Comparison of ENCODE assay signal across 21 mouse cellular contexts in genomic region chr14:86239090-86239489, GRCm38 (mm10).
DNase-seq lines count a peak whose midpoint lies in the region; ATAC-seq and TF ChIP-seq lines count a peak whose summit lies in the region.
"Had no signal": no experiment of that assay in that cellular context is flagged by ENCODE, and none has a peak within 500 bp of the region (broad histone marks: within the 10 kb centered on the region; RNA-seq: fewer than 3 reads in every experiment).

No protein-coding gene starts in this region.

- TF ChIP-seq CTCF in forebrain, postnatal 0 days (IDR thresholded peaks at IDR 0.05; ENCODE audit: low read depth): no peak
- TF ChIP-seq CTCF in brain, embryonic 14.5 days (IDR thresholded peaks at IDR 0.05; ENCODE audit: borderline replicate concordance, extremely low read depth, insufficient read depth, insufficient read length): no peak

- no peak for TF ChIP-seq POLR2A in brain, embryonic 14.5 days (IDR thresholded peaks at IDR 0.05; ENCODE audit: borderline replicate concordance, extremely low read depth, insufficient read depth, insufficient read length, poor library complexity, severe bottlenecking)

- intact Hi-C loops in left cerebral cortex, postnatal 36 days (cut with DNase I): no loop called here

- no peak overlapping the region for H3K4me3 ChIP-seq in forebrain, postnatal 0 days (ENCODE audit: low read depth, low read length)
- H3K4me3 ChIP-seq in forebrain, embryonic 11.5 days (ENCODE audit: low read depth, low read length): no peak overlapping the region
- H3K4me3 ChIP-seq: heart, adult 2 months; left cerebral cortex, adult 2 months; liver, embryonic 13.5 days; lung, embryonic 15.5 days had no signal

- no peak overlapping the region for H3K4me2 ChIP-seq in forebrain, postnatal 0 days (ENCODE audit: low read depth)
- no peak overlapping the region for H3K4me2 ChIP-seq in forebrain, embryonic 11.5 days (ENCODE audit: low read depth, low read length, severe bottlenecking)
- H3K4me2 ChIP-seq: liver, embryonic 13.5 days; lung, embryonic 15.5 days had no signal

- H3K36me3 ChIP-seq in forebrain, postnatal 0 days (ENCODE audit: insufficient read depth): no peaks in the 10 kb centered on the region; the same call in 1 of the 2 replicates
- no peaks in the 10 kb centered on the region for H3K36me3 ChIP-seq in forebrain, embryonic 11.5 days (ENCODE audit: control insufficient read depth, insufficient read depth, low read length)
- H3K36me3 ChIP-seq: liver, embryonic 13.5 days; lung, embryonic 15.5 days had no signal

- ATAC-seq in forebrain, postnatal 0 days: peak; percentile 32; the same call in 1 of the 2 replicates
- ATAC-seq in forebrain, embryonic 11.5 days (replicated peaks; ENCODE audit: low FRiP score): no peak
- ATAC-seq: Patski had no signal

- 14% methylated on average over 2 of the region's 2 CpGs for WGBS in forebrain, postnatal 0 days
- 50% methylated on average over 2 of the region's 2 CpGs for WGBS in forebrain, embryonic 11.5 days

- no peak for DNase-seq in forebrain, postnatal 0 days
- no peak for DNase-seq in forebrain, embryonic 11.5 days (ENCODE audit: low spot score)
- DNase-seq in kidney, adult 9 months: peak; percentile 44
- DNase-seq in kidney, postnatal 4 days: no peak
- DNase-seq in MN1 (ENCODE audit: low spot score): peak; percentile 10
- peak; percentile 72 for DNase-seq in brain, embryonic 14.5 days (ENCODE audit: low read depth)
- DNase-seq in left cerebral cortex, postnatal 36 days (ENCODE audit: low spot score in 2 of 2): no peak
- DNase-seq in heart, adult 8-10 months (ENCODE audit: low spot score): no peak
- DNase-seq: B cell, adult 2 months; cerebellum, adult 9-10 months; gastrocnemius, postnatal 14 days; heart, adult 2 months; layer of hippocampus, adult 9-11 months; liver, embryonic 13.5 days; right cerebral cortex, postnatal 25 days; thymus, postnatal 36 days had no signal

- no peak overlapping the region for H3K27ac ChIP-seq in forebrain, postnatal 0 days (ENCODE audit: low read depth, low read length)
- H3K27ac ChIP-seq in forebrain, embryonic 11.5 days (ENCODE audit: low read depth, low read length): no peak overlapping the region
- H3K27ac ChIP-seq: heart, adult 2 months; kidney, postnatal 0 days; left cerebral cortex, adult 2 months; liver, embryonic 13.5 days; lung, embryonic 15.5 days; macrophage had no signal

- no peaks in the 10 kb centered on the region for H3K9me3 ChIP-seq in forebrain, postnatal 0 days (ENCODE audit: low read length)
- H3K9me3 ChIP-seq in forebrain, embryonic 11.5 days (ENCODE audit: control insufficient read depth, low read length): no peaks in the 10 kb centered on the region
- H3K9me3 ChIP-seq: liver, embryonic 13.5 days; lung, embryonic 15.5 days had no signal

- no peak overlapping the region for H3K9ac ChIP-seq in forebrain, postnatal 0 days
- no peak overlapping the region for H3K9ac ChIP-seq in forebrain, embryonic 11.5 days (ENCODE audit: low read length)
- H3K9ac ChIP-seq: liver, embryonic 13.5 days; lung, embryonic 15.5 days had no signal

- H3K27me3 ChIP-seq in forebrain, postnatal 0 days (ENCODE audit: insufficient read depth, low read length): no peaks in the 10 kb centered on the region
- H3K27me3 ChIP-seq in forebrain, embryonic 11.5 days (ENCODE audit: control insufficient read depth, insufficient read depth, low read length): no peaks in the 10 kb centered on the region
- H3K27me3 ChIP-seq: liver, embryonic 13.5 days; lung, embryonic 15.5 days had no signal

- no peaks in the 10 kb centered on the region; the same call in 1 of the 2 replicates for H3K4me1 ChIP-seq in forebrain, postnatal 0 days (ENCODE audit: insufficient read depth)
- H3K4me1 ChIP-seq in forebrain, embryonic 11.5 days (replicated peaks; ENCODE audit: control insufficient read depth, insufficient read depth, low read length): no peaks in the 10 kb centered on the region
- H3K4me1 ChIP-seq: liver, embryonic 13.5 days; lung, embryonic 15.5 days had no signal

Comparison
In these comparisons a context has a peak if more than half of its experiments do, and no peak if none do; other contexts are left out.
1. DNase-seq: peak in kidney, adult 9 months (single experiment), MN1 (single experiment) and brain, embryonic 14.5 days (single experiment); none in forebrain, postnatal 0 days (single experiment), forebrain, embryonic 11.5 days (single experiment), kidney, postnatal 4 days (0 of 2), left cerebral cortex, postnatal 36 days (0 of 2) and heart, adult 8-10 months (single experiment).